Mouse (Mus musculus): Measurements from ENCODE around the gene Eml2. TPM values are rescaled to one million over a fixed set of nuclear protein-coding genes. Genes with fewer than 3 reads are reported as not detected.
A peak's percentile ranks its signal among the peaks of the same experiment; 100 is the strongest.

The Eml2 gene
- polyA plus RNA-seq, 1 experiment from 2014 or later = 5.4 TPM

DNA sequence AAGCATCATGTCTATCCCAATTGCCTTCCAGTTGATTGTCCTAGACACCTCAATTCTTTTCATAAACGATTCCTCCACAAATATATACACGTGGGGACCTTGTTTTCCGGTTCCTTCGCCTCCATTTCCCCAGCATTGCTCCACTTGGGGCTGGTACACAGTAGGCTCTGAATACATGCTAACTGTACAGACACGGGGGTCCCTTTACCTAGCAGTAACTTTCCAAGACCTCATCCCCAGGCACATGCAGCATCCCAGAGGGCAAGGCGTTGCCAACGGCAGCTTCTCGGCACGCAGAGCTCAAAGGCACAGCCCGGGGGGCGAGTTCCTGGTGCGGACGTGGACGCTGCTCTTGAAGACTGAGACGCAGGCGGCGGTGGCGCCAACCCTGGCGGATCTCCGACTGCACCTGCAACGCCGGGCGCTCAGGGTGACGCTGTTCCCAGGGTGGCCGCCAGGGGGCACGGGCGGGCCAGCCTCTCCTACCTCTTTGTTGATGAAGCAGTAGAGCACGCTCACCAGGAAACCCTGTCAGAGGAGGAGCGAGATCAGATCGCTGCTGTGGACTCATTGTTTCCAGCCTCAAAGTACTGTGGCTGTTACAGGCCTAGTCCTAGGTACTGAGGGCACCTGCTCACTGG is 18.9 kb upstream of the Eml2 start:
- Histone ChIP-seq H3K27ac (ENCODE audit: low read depth, low read length) (no peak overlapping the region), H3K9ac (ENCODE audit: low read depth, low read length) (no peak overlapping the region), H3K4me3 (ENCODE audit: low read depth, low read length) (no peak overlapping the region), H3K9me3 (replicated peaks; ENCODE audit: control insufficient read depth, low read length) (no peaks in the 10 kb centered on the region), H3K27me3 (ENCODE audit: control insufficient read depth, insufficient read depth, low read length) (peaks cover 12% of the 10 kb centered on the region), H3K4me1 (ENCODE audit: control insufficient read depth, insufficient read depth, low read length) (peaks cover 12% of the 10 kb centered on the region), H3K4me2 (peak overlapping the region; percentile 51), H3K36me3 (ENCODE audit: control insufficient read depth, insufficient read depth, low read length) (peaks cover 13% of the 10 kb centered on the region)
- ATAC-seq (replicated peaks; ENCODE audit: insufficient number of reproducible peaks, low FRiP score, low TSS enrichment) = peak; percentile 49; the same call in 1 of the 2 replicates
- 6% methylated on average over 30 of the region's 30 CpGs for WGBS (ENCODE audit: insufficient replicate concordance)

DNA sequence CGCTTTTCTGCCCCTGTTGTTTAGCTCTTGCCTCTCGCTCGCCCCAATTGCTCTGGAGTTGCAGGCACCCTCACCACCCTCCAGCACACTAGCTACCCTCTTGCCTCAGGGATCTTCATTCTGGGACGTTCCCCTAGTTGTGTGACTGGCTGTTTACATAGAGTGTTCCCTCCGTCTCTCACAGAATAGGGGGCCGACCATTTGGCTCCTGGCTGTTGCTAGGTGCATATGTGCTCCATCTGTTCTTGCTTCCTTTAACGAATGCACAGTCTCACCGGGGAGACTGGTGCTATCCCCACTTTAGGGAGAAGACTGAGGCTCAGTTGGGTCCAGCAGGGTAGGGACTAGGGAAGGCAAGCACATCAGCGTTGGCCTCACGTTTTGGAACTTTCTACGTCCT is 17.6 kb upstream of the Eml2 start:
- Histone ChIP-seq H3K36me3 (ENCODE audit: control insufficient read depth, insufficient read depth, low read length) (peaks cover 4% of the 10 kb centered on the region; the same call in 1 of the 2 replicates), H3K9ac (ENCODE audit: low read depth, low read length) (no peak overlapping the region), H3K27ac (ENCODE audit: low read depth, low read length) (no peak overlapping the region), H3K9me3 (replicated peaks; ENCODE audit: control insufficient read depth, low read length) (no peaks in the 10 kb centered on the region), H3K4me1 (ENCODE audit: control insufficient read depth, insufficient read depth, low read length) (peaks cover 13% of the 10 kb centered on the region), H3K4me2 (no peak overlapping the region), H3K27me3 (ENCODE audit: control insufficient read depth, insufficient read depth, low read length) (peaks cover 17% of the 10 kb centered on the region), H3K4me3 (ENCODE audit: low read depth, low read length) (no peak overlapping the region)
- no peak for ATAC-seq (replicated peaks; ENCODE audit: insufficient number of reproducible peaks, low FRiP score, low TSS enrichment)
- WGBS (ENCODE audit: insufficient replicate concordance) = 65% methylated on average over 11 of the region's 11 CpGs

DNA sequence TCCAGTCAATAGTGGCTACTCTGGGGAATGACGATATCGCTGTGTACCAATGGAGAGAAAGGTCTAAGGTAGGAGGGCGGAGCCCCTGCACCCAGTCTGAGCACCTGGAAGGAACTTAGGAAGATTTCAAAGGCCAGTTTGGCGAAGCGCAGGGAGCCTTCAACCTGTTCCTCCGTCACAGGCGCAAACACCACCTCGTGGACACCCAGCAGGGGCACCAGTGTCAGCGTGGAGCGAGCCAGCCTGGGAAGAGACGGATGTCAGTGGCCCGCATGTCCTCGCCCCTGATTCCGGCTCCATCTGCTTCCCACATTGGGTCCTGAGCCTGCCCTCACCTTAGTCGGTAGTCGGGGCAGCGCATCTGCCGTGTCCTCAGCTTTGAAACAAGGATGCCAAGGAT is 16.8 kb upstream of the Eml2 start:
- Histone ChIP-seq H3K4me2 (peak overlapping the region; percentile 75), H3K9ac (ENCODE audit: low read depth, low read length) (no peak overlapping the region), H3K4me1 (ENCODE audit: control insufficient read depth, insufficient read depth, low read length) (peaks cover 20% of the 10 kb centered on the region), H3K4me3 (ENCODE audit: low read depth, low read length) (peak overlapping the region; percentile 36), H3K27ac (ENCODE audit: low read depth, low read length) (no peak overlapping the region), H3K27me3 (ENCODE audit: control insufficient read depth, insufficient read depth, low read length) (peaks cover 17% of the 10 kb centered on the region), H3K36me3 (ENCODE audit: control insufficient read depth, insufficient read depth, low read length) (no peaks in the 10 kb centered on the region), H3K9me3 (replicated peaks; ENCODE audit: control insufficient read depth, low read length) (no peaks in the 10 kb centered on the region)
- 11% methylated on average over 18 of the region's 18 CpGs for WGBS (ENCODE audit: insufficient replicate concordance)
- no peak for ATAC-seq (replicated peaks; ENCODE audit: insufficient number of reproducible peaks, low FRiP score, low TSS enrichment)

DNA sequence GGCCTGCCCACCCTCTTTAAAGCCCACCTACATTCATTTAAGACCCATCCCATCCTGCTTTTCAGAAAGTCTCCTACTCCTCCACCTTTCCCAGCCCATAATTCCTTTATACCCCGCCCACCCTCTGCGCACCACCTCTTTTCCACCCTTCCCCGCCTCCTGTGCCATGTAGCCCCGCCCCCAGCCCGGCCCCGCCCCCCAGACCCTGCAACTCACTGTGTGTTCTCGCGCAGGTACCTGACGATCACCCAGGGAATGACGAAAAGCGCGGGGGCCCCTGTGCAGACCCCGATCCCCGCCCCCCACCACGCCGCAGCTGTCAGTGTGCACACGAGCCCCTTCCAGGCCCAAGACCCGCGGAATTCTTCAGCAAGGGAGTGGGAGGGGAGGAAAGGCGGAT is 16.1 kb upstream of the Eml2 start:
- Histone ChIP-seq H3K9ac (ENCODE audit: low read depth, low read length) (peak overlapping the region; percentile 39; the same call in 1 of the 2 replicates), H3K9me3 (replicated peaks; ENCODE audit: control insufficient read depth, low read length) (no peaks in the 10 kb centered on the region), H3K27ac (ENCODE audit: low read depth, low read length) (no peak overlapping the region), H3K4me1 (ENCODE audit: control insufficient read depth, insufficient read depth, low read length) (peaks cover 27% of the 10 kb centered on the region), H3K27me3 (ENCODE audit: control insufficient read depth, insufficient read depth, low read length) (peaks cover 17% of the 10 kb centered on the region), H3K4me3 (ENCODE audit: low read depth, low read length) (peak overlapping the region; percentile 36), H3K36me3 (ENCODE audit: control insufficient read depth, insufficient read depth, low read length) (no peaks in the 10 kb centered on the region), H3K4me2 (peak overlapping the region; percentile 75)
- WGBS (ENCODE audit: insufficient replicate concordance) = under 1% methylated on average over 20 of the region's 20 CpGs
- ATAC-seq (replicated peaks; ENCODE audit: insufficient number of reproducible peaks, low FRiP score, low TSS enrichment) = peak; percentile 64

DNA sequence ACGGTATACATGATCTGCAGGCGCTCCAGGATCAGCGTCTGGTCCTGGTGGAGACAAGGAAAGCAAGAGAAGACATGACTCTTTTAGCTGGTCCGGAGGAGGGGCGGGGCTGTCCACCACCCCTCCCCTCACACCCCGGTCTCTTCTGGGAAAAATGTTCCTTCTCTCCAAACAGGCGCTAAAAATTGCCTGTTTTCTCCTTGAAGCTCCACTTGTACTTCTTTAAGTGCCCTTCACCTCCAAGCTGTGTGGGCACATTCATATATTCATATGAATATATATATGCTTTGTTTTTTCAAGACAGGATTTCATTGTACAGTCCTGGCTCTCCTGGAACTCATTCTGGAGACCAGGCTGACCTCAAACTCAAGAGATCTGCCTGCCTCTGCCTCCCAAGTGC is 13.3 kb upstream of the Eml2 start:
- 72% methylated on average over 7 of the region's 7 CpGs for WGBS (ENCODE audit: insufficient replicate concordance)
- Histone ChIP-seq H3K4me2 (no peak overlapping the region), H3K27ac (ENCODE audit: low read depth, low read length) (no peak overlapping the region), H3K27me3 (ENCODE audit: control insufficient read depth, insufficient read depth, low read length) (peaks cover 17% of the 10 kb centered on the region), H3K9me3 (replicated peaks; ENCODE audit: control insufficient read depth, low read length) (no peaks in the 10 kb centered on the region), H3K4me3 (ENCODE audit: low read depth, low read length) (no peak overlapping the region), H3K36me3 (ENCODE audit: control insufficient read depth, insufficient read depth, low read length) (no peaks in the 10 kb centered on the region), H3K4me1 (ENCODE audit: control insufficient read depth, insufficient read depth, low read length) (peaks cover 33% of the 10 kb centered on the region), H3K9ac (ENCODE audit: low read depth, low read length) (no peak overlapping the region)
- no peak for ATAC-seq (replicated peaks; ENCODE audit: insufficient number of reproducible peaks, low FRiP score, low TSS enrichment)

DNA sequence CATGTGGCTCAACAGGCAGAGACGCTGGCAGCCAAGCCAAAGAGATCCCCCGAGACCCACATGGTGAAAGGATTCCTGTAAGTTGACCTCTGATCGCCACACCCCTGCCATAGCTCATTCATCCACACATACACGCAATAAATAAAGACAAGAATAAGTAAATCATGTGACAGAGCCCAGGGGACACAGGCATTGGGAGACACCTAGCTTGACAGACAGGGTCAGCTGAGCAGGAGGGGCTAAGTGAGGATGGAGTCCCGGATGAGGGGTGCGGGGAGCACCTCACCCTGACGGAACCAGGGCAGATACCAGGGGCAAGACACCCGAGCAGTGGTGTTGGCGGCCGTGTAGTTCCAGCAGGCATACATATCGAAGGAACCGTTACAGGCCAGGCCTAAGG is 12.5 kb upstream of the Eml2 start:
- Histone ChIP-seq H3K9ac (ENCODE audit: low read depth, low read length) (no peak overlapping the region), H3K36me3 (ENCODE audit: control insufficient read depth, insufficient read depth, low read length) (no peaks in the 10 kb centered on the region), H3K27me3 (ENCODE audit: control insufficient read depth, insufficient read depth, low read length) (peaks cover 14% of the 10 kb centered on the region), H3K4me1 (ENCODE audit: control insufficient read depth, insufficient read depth, low read length) (peaks cover 39% of the 10 kb centered on the region), H3K27ac (ENCODE audit: low read depth, low read length) (no peak overlapping the region), H3K4me2 (peak overlapping the region; percentile 56), H3K9me3 (replicated peaks; ENCODE audit: control insufficient read depth, low read length) (no peaks in the 10 kb centered on the region), H3K4me3 (ENCODE audit: low read depth, low read length) (no peak overlapping the region)
- WGBS (ENCODE audit: insufficient replicate concordance) = 24% methylated on average over 12 of the region's 12 CpGs
- ATAC-seq (replicated peaks; ENCODE audit: insufficient number of reproducible peaks, low FRiP score, low TSS enrichment) = no peak

DNA sequence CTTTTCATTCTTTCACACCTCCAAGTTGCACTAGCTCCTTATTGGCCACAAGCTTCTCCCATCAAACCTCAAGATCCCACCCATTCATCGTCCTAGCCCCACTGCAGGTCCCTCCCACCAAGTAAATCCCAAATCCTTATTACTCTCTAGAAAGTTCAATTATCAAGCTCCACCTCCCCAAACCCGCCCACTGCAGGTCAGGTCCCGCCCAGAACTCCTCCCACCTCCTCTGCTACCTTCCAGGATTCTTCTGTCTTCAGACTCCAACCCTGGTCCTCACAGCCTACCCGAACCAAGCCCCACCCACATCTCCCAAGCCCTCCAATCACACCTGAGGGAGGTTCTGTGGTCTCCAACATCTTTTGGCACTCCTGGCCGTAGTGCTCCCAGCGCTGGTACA is 12.0 kb upstream of the Eml2 start:
- WGBS (ENCODE audit: insufficient replicate concordance) = 0% methylated on average over 6 of the region's 6 CpGs
- peak overlapping the region; percentile 5; the same call in 1 of the 2 replicates for H3K4me3 ChIP-seq (ENCODE audit: low read depth, low read length)

DNA sequence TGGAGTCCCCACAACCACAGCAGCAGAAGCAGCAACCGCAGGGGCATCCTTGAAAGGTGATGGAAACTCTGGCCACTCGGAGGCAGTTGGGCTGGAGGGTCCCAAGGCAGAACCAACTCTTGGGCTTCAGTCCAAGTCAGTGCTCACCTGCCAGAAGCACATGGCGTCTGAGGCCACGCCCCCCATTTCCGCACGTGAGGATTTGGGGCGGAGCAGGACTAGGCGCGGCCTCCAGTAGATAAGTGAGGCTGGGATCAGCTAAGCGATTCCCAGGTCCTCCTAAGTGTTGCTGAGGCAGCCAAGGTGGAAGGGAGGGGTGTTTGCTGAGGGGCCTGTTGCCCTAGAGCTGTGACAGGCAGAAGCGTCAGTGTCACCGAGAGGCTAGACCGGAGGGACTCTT is 11.2 kb upstream of the Eml2 start:
- no peaks in the 10 kb centered on the region for H3K9me3 ChIP-seq (replicated peaks; ENCODE audit: control insufficient read depth, low read length)
- peak overlapping the region; percentile 56 for H3K4me2 ChIP-seq
- peaks cover 40% of the 10 kb centered on the region for H3K4me1 ChIP-seq (ENCODE audit: control insufficient read depth, insufficient read depth, low read length)
- ATAC-seq (replicated peaks; ENCODE audit: insufficient number of reproducible peaks, low FRiP score, low TSS enrichment) = no peak
- H3K4me3 ChIP-seq (ENCODE audit: low read depth, low read length) = peak overlapping the region; percentile 5; the same call in 1 of the 2 replicates
- H3K9ac ChIP-seq (ENCODE audit: low read depth, low read length) = no peak overlapping the region
- H3K27ac ChIP-seq (ENCODE audit: low read depth, low read length) = no peak overlapping the region
- peaks cover 6% of the 10 kb centered on the region for H3K27me3 ChIP-seq (ENCODE audit: control insufficient read depth, insufficient read depth, low read length)
- no peaks in the 10 kb centered on the region for H3K36me3 ChIP-seq (ENCODE audit: control insufficient read depth, insufficient read depth, low read length)
- WGBS (ENCODE audit: insufficient replicate concordance) = under 1% methylated on average over 13 of the region's 13 CpGs

More for the DNA sequence above, 12.0 kb upstream of the Eml2 start:
- Histone ChIP-seq H3K9ac (ENCODE audit: low read depth, low read length) (0 out of 2 replicates have a peak overlapping the region, but pooled peaks have one; percentile 10), H3K4me2 (peak overlapping the region; percentile 56), H3K27ac (ENCODE audit: low read depth, low read length) (no peak overlapping the region), H3K36me3 (ENCODE audit: control insufficient read depth, insufficient read depth, low read length) (no peaks in the 10 kb centered on the region), H3K4me1 (ENCODE audit: control insufficient read depth, insufficient read depth, low read length) (peaks cover 39% of the 10 kb centered on the region), H3K9me3 (replicated peaks; ENCODE audit: control insufficient read depth, low read length) (no peaks in the 10 kb centered on the region), H3K27me3 (ENCODE audit: control insufficient read depth, insufficient read depth, low read length) (peaks cover 12% of the 10 kb centered on the region)
- ATAC-seq (replicated peaks; ENCODE audit: insufficient number of reproducible peaks, low FRiP score, low TSS enrichment) = no peak
